Mouse (Mus musculus): ENCODE measurements around the gene Acrbp.

Gene Acrbp

GRCm38 (mm10) chr6:125071170-125071895 is 21.8 kb downstream of the Acrbp start:
- DNase-seq, result no peak

GRCm38 (mm10) chr6:125071896-125072279 is 22.4 kb downstream of the Acrbp start:
- no peak for DNase-seq

DNA sequence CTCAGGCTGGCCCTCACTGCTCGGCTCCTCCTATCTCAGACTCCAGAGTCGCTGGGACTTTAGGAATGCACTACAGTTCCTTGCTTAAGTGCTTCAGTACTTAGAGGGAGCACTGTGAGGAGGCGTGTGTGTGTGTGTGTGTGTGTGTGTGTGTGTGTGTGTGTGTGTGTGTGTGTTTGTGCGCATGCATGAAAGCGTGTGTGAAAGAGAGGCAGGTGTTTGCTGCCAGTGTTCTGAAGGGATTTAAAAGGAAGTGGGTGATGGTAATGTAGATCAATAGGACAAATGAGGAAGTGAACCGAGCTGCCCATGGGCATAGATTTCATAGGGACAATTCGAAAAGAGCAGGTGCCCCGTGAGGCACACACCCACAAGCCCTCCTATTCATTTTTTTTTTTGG is 24.3 kb downstream of the Acrbp start:
- DNase-seq, result no peak

GRCm38 (mm10) chr6:125081394-125081793 is 31.9 kb downstream of the Acrbp start:
- DNase-seq, result no peak

GRCm38 (mm10) chr6:125081797-125082560 is 32.5 kb downstream of the Acrbp start:
- DNase-seq, result peak; percentile 92 to 93

GRCm38 (mm10) chr6:125082801-125083386 is 33.4 kb downstream of the Acrbp start:
- DNase-seq, result no peak

GRCm38 (mm10) chr6:125084424-125084823 is 34.9 kb downstream of the Acrbp start:
- peak in 1 of 2 experiments; percentile 70 for DNase-seq

DNA sequence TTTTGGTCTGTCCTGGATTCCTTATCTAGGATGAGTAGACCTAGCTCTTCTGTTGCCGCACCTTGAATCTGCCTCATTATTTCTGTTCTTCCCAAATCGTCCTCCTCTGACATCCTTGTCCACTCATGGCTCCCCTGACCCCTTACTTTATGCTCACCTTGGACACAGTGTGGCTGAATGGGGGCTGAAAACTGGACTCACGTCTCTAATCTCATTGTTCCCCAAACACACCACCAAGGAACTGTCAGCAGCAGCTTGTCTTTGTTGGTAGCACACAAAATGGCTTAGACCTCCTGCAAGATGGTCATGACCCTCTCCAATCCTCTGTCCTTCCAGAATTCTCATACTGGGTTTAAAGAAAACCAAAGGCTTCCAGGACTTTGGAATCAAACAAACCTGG is 38.4 kb downstream of the Acrbp start:
- DNase-seq, result no peak

DNA sequence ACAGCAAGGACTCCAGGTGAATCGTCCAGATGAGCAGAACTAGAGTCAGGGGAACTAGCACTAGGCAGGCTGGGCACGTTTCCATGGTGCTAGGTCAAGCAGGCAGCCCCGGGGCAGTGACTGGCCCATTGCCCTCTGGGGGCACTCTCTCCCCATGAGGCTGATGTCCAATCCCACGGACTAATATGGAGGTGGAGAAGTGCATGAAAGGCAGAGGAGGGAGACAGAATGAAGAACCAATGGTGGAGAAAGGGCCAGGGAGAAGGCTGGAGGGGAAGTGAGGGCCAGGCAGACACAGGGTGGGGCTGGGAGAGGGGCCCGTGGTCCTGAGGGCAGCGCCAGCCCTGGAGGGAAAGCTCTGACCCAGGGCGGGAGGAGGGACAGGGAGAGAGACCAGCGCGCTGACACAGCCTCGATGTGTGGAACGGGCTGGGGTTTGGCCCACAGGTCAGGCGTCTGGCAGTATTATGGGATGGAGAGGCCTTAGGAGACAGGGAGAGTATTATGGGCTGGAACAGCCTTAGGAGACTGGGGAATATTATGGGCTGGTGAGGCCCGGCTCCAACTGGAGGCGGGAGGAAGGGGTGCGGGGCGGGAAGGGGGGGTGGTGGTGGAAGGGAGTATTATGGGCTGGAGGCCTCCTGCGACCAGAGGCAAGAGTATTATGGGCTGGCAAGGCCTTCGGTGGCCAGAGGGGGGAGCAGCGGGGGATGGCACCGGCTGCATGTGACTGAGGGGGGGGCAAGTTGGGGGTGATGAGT is 39.3 kb downstream of the Acrbp start:
- peak; percentile 90 to 93 for DNase-seq

- DNase-seq, result peak; percentile 79 to 88
These were observed 40.2 kb downstream of the Acrbp start for GRCm38 (mm10) chr6:125089521-125090321.

- DNase-seq, result no peak
These were observed 41.0 kb downstream of the Acrbp start for GRCm38 (mm10) chr6:125090341-125091085.

- DNase-seq, result no peak
These were observed 42.9 kb downstream of the Acrbp start for GRCm38 (mm10) chr6:125092372-125092771.

DNA sequence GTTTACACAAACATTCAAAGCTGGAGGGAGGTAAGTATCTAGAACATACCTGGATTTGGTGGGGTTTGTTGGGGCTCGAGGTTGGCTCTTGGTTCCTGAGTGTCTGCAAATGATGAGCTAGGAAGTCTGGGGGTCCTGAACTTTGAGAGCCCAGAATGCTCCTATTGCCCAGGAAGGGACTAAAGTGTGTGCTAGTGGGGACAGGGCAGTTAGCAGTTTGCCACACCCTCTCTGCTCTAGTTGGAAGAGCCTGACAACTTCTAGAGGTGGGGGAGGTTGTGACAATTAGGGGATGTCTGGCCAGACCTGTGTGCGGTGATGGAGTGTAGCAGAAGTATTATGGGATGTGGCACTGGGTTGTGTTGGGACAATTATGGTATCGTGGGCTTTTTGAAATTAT is 45.4 kb downstream of the Acrbp start:
- no peak for DNase-seq

DNA sequence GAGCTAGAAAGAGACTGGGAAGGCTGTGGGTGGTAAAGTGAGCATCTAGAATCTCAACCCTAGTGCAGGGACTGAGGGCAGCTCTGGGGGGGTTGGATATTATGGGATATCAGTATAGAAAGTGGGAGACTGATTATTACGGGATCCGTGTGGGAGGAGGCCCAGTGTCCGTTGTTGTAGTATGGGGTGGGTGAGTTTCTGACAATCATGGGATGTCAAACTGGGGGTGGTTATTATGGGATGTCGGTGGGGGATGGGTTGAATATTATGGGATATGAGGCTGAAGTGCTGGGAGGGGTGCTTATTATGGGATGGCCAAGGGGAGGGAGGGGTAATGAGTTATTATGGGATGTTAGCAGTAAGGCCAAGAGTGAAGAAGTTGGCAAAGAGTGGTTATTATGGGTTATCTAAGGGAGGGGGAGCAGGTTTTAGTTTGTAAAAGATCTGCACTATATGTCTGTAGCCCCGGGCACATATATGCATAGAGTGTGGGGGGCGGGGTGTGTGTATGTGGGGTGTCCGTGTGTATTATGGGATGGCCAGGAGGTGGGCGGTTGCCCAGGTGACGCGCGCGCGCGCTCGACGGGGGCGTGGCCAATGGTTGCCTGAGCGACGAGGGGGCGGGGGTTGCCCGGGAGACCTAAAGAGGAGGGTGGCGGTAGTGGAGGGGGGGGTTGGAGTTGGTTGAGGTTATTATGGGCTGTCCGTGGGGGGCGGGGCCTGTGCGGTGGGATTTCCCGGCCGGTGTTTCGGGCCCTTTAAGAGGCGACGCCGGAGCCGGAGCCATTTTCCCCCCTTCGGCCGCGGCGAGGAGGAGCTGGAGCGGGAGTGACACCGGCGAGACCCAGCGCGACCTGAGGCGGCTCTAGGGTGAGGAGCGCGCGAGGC is 46.1 kb downstream of the Acrbp start, which contains the start of gene Chd4:
Gene Chd4 (plus strand): TSS at position 591 of the 888 bp plus-strand sequence.
- DNase-seq, result peak; percentile 93 to 95

GRCm38 (mm10) chr6:125096279-125096596 is 46.7 kb downstream of the Acrbp start:
- DNase-seq, result no peak

- DNase-seq, result peak in 1 of 2 experiments; percentile 69
These were observed 47.3 kb downstream of the Acrbp start for GRCm38 (mm10) chr6:125096597-125097345.

DNA sequence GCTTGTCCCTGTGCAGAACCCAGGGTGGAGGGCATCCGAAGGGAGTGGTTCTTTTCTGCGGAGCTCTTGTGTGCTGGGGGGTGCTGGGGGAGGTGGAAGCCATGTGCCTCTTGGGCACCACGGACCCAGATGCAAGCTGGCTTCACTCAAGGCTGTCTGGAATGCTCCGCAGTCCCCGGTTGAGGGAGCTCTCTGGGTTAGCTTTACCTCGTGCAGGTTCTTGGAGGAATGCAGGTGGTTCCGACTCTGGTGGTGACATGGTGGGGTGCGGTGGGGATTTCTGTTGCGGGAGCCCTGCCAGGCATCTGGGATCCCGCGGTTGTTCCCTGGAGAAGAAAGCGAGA is 47.8 kb downstream of the Acrbp start:
- DNase-seq, result no peak

GRCm38 (mm10) chr6:125097951-125098350 is 48.5 kb downstream of the Acrbp start:
- no peak for DNase-seq

DNA sequence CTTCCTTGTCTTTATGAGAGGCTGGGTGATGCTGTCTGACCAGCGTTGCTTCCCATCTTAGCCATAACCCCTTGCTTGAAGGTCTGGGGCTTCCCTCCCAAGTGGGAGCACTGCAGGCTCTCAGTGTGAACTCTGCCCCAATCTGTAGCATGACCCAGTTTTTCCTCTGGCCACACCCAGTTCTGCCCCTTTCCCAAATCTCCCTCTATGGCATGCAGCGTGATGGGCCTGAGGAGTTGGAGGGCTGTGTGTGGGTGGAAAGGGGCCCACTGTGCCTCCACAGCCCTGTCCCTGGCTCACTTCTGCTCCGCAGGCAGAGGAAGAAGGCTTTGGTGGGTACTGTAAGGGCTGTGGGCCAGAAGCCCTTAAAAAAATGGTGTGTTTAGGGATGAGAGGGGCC is 49.0 kb downstream of the Acrbp start:
- DNase-seq, result no peak

- DNase-seq, result no peak
These were observed 50.0 kb downstream of the Acrbp start for GRCm38 (mm10) chr6:125099421-125099971.
